ENCODE assay signal across 8 mouse cellular contexts in genomic region chr2:104741896-104742740, GRCm38 (mm10). TPM values are rescaled to one million over a fixed set of nuclear protein-coding genes. Genes with fewer than 3 reads are reported as not detected.
DNase-seq lines count a peak whose midpoint lies in the region; ATAC-seq and TF ChIP-seq lines count a peak whose summit lies in the region.

No protein-coding gene starts in this region.

- H3K36me3 ChIP-seq in liver, adult 2 months (ENCODE audit: control insufficient read depth, insufficient read depth, low read length) = no peaks in the 10 kb centered on the region
- no peaks in the 10 kb centered on the region for H3K36me3 ChIP-seq in embryonic facial prominence, embryonic 12.5 days
- H3K36me3 ChIP-seq in limb, embryonic 10.5 days = no peaks in the 10 kb centered on the region

- peak; percentile 74 for DNase-seq in liver, adult 2 months (ENCODE audit: extremely low read depth, low read depth, low spot score)
- no peak for DNase-seq in liver
- no peak for DNase-seq in limb, embryonic 10.5 days (ENCODE audit: low spot score)
- no peak for DNase-seq in ovary, postnatal 14 days (ENCODE audit: low spot score)
- no peak for DNase-seq in B cell, adult 2 months
- no peak for DNase-seq in layer of hippocampus, postnatal 14 days (ENCODE audit: low spot score in 2 of 2)

- TF ChIP-seq CTCF in liver, adult 2 months (IDR thresholded peaks at IDR 0.05; ENCODE audit: low read depth, low read length) = no peak

- H3K9me3 ChIP-seq in embryonic facial prominence, embryonic 12.5 days = no peaks in the 10 kb centered on the region
- H3K9me3 ChIP-seq in limb, embryonic 10.5 days (replicated peaks) = no peaks in the 10 kb centered on the region

- WGBS in liver, adult 2 months = 3% methylated on average over 42 of the region's 46 CpGs
- 5% methylated on average over 40 of the region's 46 CpGs for WGBS in embryonic facial prominence, embryonic 12.5 days
- 6% methylated on average over 45 of the region's 46 CpGs for WGBS in limb, embryonic 10.5 days

- peak overlapping the region; percentile 96 for H3K4me3 ChIP-seq in liver, adult 2 months (ENCODE audit: insufficient read depth, low read depth, low read length)
- peak overlapping the region; percentile 75 for H3K4me3 ChIP-seq in embryonic facial prominence, embryonic 12.5 days
- H3K4me3 ChIP-seq in limb, embryonic 10.5 days = peak overlapping the region; percentile 89

- peaks cover 10% of the 10 kb centered on the region for H3K4me1 ChIP-seq in liver, adult 2 months (ENCODE audit: control insufficient read depth, insufficient read depth, low read length)
- H3K4me1 ChIP-seq in embryonic facial prominence, embryonic 12.5 days = peaks cover 9% of the 10 kb centered on the region; the same call in 1 of the 2 replicates
- H3K4me1 ChIP-seq in limb, embryonic 10.5 days = peaks cover 22% of the 10 kb centered on the region

- peak overlapping the region; percentile 94 for H3K4me2 ChIP-seq in embryonic facial prominence, embryonic 12.5 days (replicated peaks)

- H3K27ac ChIP-seq in liver, adult 2 months (replicated peaks; ENCODE audit: insufficient read depth, low read depth, low read length) = peak overlapping the region; percentile 99
- no peak overlapping the region for H3K27ac ChIP-seq in embryonic facial prominence, embryonic 12.5 days
- H3K27ac ChIP-seq in limb, embryonic 10.5 days = peak overlapping the region; percentile 83

- no peak for TF ChIP-seq POLR2A in liver, adult 2 months (IDR thresholded peaks at IDR 0.05; ENCODE audit: extremely low read depth, insufficient read depth, low read length)

- peaks cover 10% of the 10 kb centered on the region; the same call in 1 of the 2 replicates for H3K79me2 ChIP-seq in liver, adult 2 months (ENCODE audit: control insufficient read depth, insufficient read depth, low read length)

- peak overlapping the region; percentile 100 for H3K9ac ChIP-seq in liver, adult 2 months (ENCODE audit: low read depth, low read length)
- peak overlapping the region; percentile 78 for H3K9ac ChIP-seq in embryonic facial prominence, embryonic 12.5 days

- no peak for ATAC-seq in embryonic facial prominence, embryonic 12.5 days (ENCODE audit: insufficient number of reproducible peaks, insufficient read depth, low FRiP score, low TSS enrichment)
- ATAC-seq in monocyte, adult 5-6 weeks (replicated peaks; ENCODE audit: insufficient number of reproducible peaks, low FRiP score, low TSS enrichment, poor library complexity, severe bottlenecking) = peak; percentile 13; the same call in 1 of the 2 replicates

- no peaks in the 10 kb centered on the region for H3K27me3 ChIP-seq in liver, adult 2 months (ENCODE audit: control insufficient read depth, insufficient read depth, low read length)
- H3K27me3 ChIP-seq in embryonic facial prominence, embryonic 12.5 days = peaks cover 23% of the 10 kb centered on the region
- H3K27me3 ChIP-seq in limb, embryonic 10.5 days (ENCODE audit: low read depth, poor library complexity, severe bottlenecking) = peaks cover 46% of the 10 kb centered on the region

RNA-seq across cellular contexts. Expression of gene Depdc7, which starts 0.6 kb away (rescaled TPM):
- 50.9 and 53.5 TPM in 2 replicates for total RNA-seq in liver, adult 2 months (2014; rRNA removed)
- 26.4 and 30.0 TPM in 2 replicates for polyA plus RNA-seq in liver, adult 2 months (2012; rRNA removed)
- polyA plus RNA-seq in embryonic facial prominence, embryonic 12.5 days (2016; fragmentation: Nextera tagmentation; extraction: Ambion mirVana) = 4.5 and 4.9 TPM in 2 replicates
- 1.8 and 2.7 TPM in 2 replicates for polyA plus RNA-seq in limb, embryonic 10.5 days (2016; fragmentation: Nextera tagmentation; extraction: Ambion mirVana)
- total RNA-seq in monocyte, adult 5-6 weeks (2017) = 0.75 to 3.1 TPM (median 0.87 TPM) in 3 replicates
- total RNA-seq in layer of hippocampus, postnatal 14 days (2021) = 1 to 10 TPM; 2.8 to 3.7 TPM

RNA-seq across cellular contexts. Expression of gene Pin1rt1, which starts 25.9 kb away (rescaled TPM):
- total RNA-seq in liver, adult 2 months (2014; rRNA removed) = not detected in 2 replicates
- not detected in 2 replicates for polyA plus RNA-seq in liver, adult 2 months (2012; rRNA removed)
- polyA plus RNA-seq in embryonic facial prominence, embryonic 12.5 days (2016; fragmentation: Nextera tagmentation; extraction: Ambion mirVana) = 0.18 and 0.19 TPM in 2 replicates
- polyA plus RNA-seq in limb, embryonic 10.5 days (2016; fragmentation: Nextera tagmentation; extraction: Ambion mirVana) = 0.13 TPM in 1 of 2 replicates, not detected in the other
- not detected in 3 replicates for total RNA-seq in monocyte, adult 5-6 weeks (2017)
- total RNA-seq in layer of hippocampus, postnatal 14 days (2021) = not detected

RNA-seq across cellular contexts. Expression of gene Tcp11l1, which starts 30.1 kb away (rescaled TPM):
- total RNA-seq in liver, adult 2 months (2014; rRNA removed) = 4.1 and 5.3 TPM in 2 replicates
- 3.1 and 3.5 TPM in 2 replicates for polyA plus RNA-seq in liver, adult 2 months (2012; rRNA removed)
- 67.0 and 70.7 TPM in 2 replicates for polyA plus RNA-seq in embryonic facial prominence, embryonic 12.5 days (2016; fragmentation: Nextera tagmentation; extraction: Ambion mirVana)
- 35.0 and 52.5 TPM in 2 replicates for polyA plus RNA-seq in limb, embryonic 10.5 days (2016; fragmentation: Nextera tagmentation; extraction: Ambion mirVana)
- 2.6 to 5.0 TPM (median 3.4 TPM) in 3 replicates for total RNA-seq in monocyte, adult 5-6 weeks (2017)
- 10 to 100 TPM; 47.9 to 49.3 TPM for total RNA-seq in layer of hippocampus, postnatal 14 days (2021)

Comparison
In these comparisons a context has a peak if more than half of its experiments do, and no peak if none do; other contexts are left out.
1. RNA of gene Depdc7, which starts 0.6 kb away (total RNA-seq): 50.9 to 53.5 TPM in liver, adult 2 months; 2.8 to 3.7 TPM in layer of hippocampus, postnatal 14 days and 0.75 to 3.1 TPM in monocyte, adult 5-6 weeks; every median in the first group is over 10 times any median in the second.
2. Peak in every context shown above with its lines, with median percentiles within 50 percentile points of each other: H3K4me3 ChIP-seq.